22 mouse cellular contexts compared by ENCODE assay signal in the genomic region with DNA sequence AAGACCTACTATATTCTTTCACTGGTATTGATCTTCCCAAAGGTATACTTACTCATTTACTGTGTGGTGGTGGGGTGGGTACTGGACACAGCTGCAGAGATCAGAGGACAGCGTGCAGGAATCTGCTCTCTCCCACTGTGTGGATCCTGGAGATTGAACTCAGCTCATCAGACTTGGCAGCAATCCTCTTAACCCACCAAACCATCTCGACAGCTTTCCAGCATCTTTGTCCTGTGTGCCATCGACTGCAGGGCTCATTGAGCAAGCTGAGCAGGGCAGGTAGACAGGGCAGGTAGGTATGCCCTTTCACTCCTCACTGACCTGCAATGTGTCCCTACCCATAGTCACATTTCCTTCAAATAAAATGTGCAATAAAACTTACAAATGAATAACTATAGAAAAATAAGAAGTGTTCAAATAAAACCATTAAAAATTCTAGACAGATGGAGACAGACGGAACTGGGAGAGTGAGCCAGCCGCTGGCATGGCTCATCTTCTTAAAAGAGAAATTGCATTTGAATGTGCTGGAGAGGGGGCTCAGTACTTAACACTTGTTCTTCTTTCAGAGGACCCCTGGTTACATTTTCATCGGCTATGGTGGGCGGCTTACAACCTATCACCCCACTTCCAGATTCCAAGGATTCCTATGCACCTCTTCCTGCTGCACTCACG. TPM values are rescaled to one million over a fixed set of nuclear protein-coding genes. Genes with fewer than 3 reads are reported as not detected.
DNase-seq lines count a peak whose midpoint lies in the region; ATAC-seq lines count a peak whose summit lies in the region.
"Had no signal": no experiment of that assay in that cellular context is flagged by ENCODE, and none has a peak within 500 bp of the region (broad histone marks: within the 10 kb centered on the region; RNA-seq: fewer than 3 reads in every experiment).

No protein-coding gene starts in this region.

- no peak overlapping the region for H3K4me3 ChIP-seq in forebrain, embryonic 15.5 days
- H3K4me3 ChIP-seq in forebrain, embryonic 10.5 days = no peak overlapping the region
- H3K4me3 ChIP-seq: embryonic facial prominence, embryonic 12.5 days; heart, embryonic 15.5 days; hindbrain, embryonic 13.5 days had no signal

- H3K9me3 ChIP-seq in forebrain, embryonic 15.5 days = no peaks in the 10 kb centered on the region
- peaks cover 5% of the 10 kb centered on the region; the same call in 1 of the 2 replicates for H3K9me3 ChIP-seq in forebrain, embryonic 10.5 days
- H3K9me3 ChIP-seq: embryonic facial prominence, embryonic 12.5 days; heart, embryonic 15.5 days had no signal

- peak overlapping the region; percentile 67 for H3K27ac ChIP-seq in forebrain, embryonic 15.5 days (replicated peaks)
- H3K27ac ChIP-seq in forebrain, embryonic 10.5 days = no peak overlapping the region
- H3K27ac ChIP-seq: embryonic facial prominence, embryonic 12.5 days; heart, embryonic 15.5 days; hindbrain, embryonic 13.5 days; hindbrain, postnatal 0 days had no signal

- H3K27me3 ChIP-seq in forebrain, embryonic 15.5 days = 0 out of 2 replicates have a peak, but pooled peaks cover 4% of the 10 kb centered on the region
- H3K27me3 ChIP-seq in forebrain, embryonic 10.5 days (ENCODE audit: poor library complexity, severe bottlenecking) = peaks cover 19% of the 10 kb centered on the region
- H3K27me3 ChIP-seq: CH12.LX, Patski had no signal

- 61% methylated on average over 8 of the region's 8 CpGs for WGBS in forebrain, embryonic 15.5 days
- 84% methylated on average over 8 of the region's 8 CpGs for WGBS in forebrain, embryonic 10.5 days

- H3K36me3 ChIP-seq in forebrain, embryonic 15.5 days = no peaks in the 10 kb centered on the region
- no peaks in the 10 kb centered on the region for H3K36me3 ChIP-seq in forebrain, embryonic 10.5 days (replicated peaks)
- H3K36me3 ChIP-seq: embryonic facial prominence, embryonic 12.5 days; heart, embryonic 15.5 days; hindbrain, embryonic 13.5 days had no signal

- no peak overlapping the region for H3K9ac ChIP-seq in forebrain, embryonic 15.5 days (replicated peaks)
- H3K9ac ChIP-seq: embryonic facial prominence, embryonic 12.5 days; heart, embryonic 15.5 days; hindbrain, embryonic 13.5 days had no signal

- no peak; the same call in 1 of the 2 replicates for ATAC-seq in forebrain, embryonic 15.5 days (replicated peaks)
- ATAC-seq: activated CD4-positive, CD25-positive, alpha-beta regulatory T cell, adult 4 months; hindbrain, postnatal 0 days; Patski had no signal

- DNase-seq in forebrain, embryonic 10.5 days (ENCODE audit: extremely low spot score, low spot score) = no peak
- peak; percentile 13 for DNase-seq in layer of hippocampus, adult 11-12 months (ENCODE audit: low spot score)
- DNase-seq in layer of hippocampus, postnatal 10 days (ENCODE audit: low spot score in 2 of 2) = no peak
- DNase-seq in right cerebral cortex, postnatal 10 days (ENCODE audit: low spot score in 2 of 2) = peak; percentile 35 to 39
- DNase-seq in right cerebral cortex, postnatal 14 days = no peak
- DNase-seq: adrenal gland, postnatal 14 days; cerebellum, adult 2 months; cerebellum, postnatal 25 days; gastrocnemius, postnatal 36 days; heart, adult 11 months; heart, postnatal 14 days had no signal

- no peaks in the 10 kb centered on the region for H3K4me1 ChIP-seq in forebrain, embryonic 15.5 days
- no peaks in the 10 kb centered on the region for H3K4me1 ChIP-seq in forebrain, embryonic 10.5 days
- H3K4me1 ChIP-seq: hindbrain, embryonic 13.5 days had no signal

- H3K4me2 ChIP-seq in forebrain, embryonic 15.5 days (replicated peaks) = no peak overlapping the region
- H3K4me2 ChIP-seq: embryonic facial prominence, embryonic 12.5 days; heart, embryonic 11.5 days; heart, embryonic 15.5 days; hindbrain, embryonic 13.5 days had no signal

RNA-seq across cellular contexts. Expression of a gene that starts 6.2 kb away (rescaled TPM):
- 22.1 and 23.3 TPM in 2 replicates for polyA plus RNA-seq in forebrain, embryonic 15.5 days (2015; fragmentation: Nextera tagmentation; extraction: Ambion mirVana)
- 1.6 and 1.8 TPM in 2 replicates for polyA plus RNA-seq in forebrain, embryonic 10.5 days (2016; fragmentation: Nextera tagmentation; extraction: Ambion mirVana)
- total RNA-seq in layer of hippocampus, postnatal 10 days (2021) = 10 to 100 TPM in 1 of 2 experiments, 1 to 10 TPM in 1; 9.6 to 11.2 TPM
- total RNA-seq: adrenal gland, adult 18-20 months; CH12.LX; hematopoietic stem cell, adult 5-6 weeks had no signal
- polyA plus RNA-seq: Patski had no signal

Comparison
In these comparisons a context has a peak if more than half of its experiments do, and no peak if none do; other contexts are left out.
1. DNase-seq: peak in layer of hippocampus, adult 11-12 months (single experiment) and right cerebral cortex, postnatal 10 days (2 of 2); none in forebrain, embryonic 10.5 days (single experiment), layer of hippocampus, postnatal 10 days (0 of 2) and right cerebral cortex, postnatal 14 days (single experiment).